Mouse (Mus musculus) bone marrow, adult 2 months (tissue): ENCODE data around the gene Hhatl.

Experiments
- CTCF ChIP-seq: fragments of 200-500 bp; IDR thresholded peaks from 2 replicates; pipeline ENCODE4 v1.5.1; 2011; ENCODE audit warnings: low read length, control low read depth; ENCODE audit not compliant: control insufficient read depth, insufficient read depth
- POLR2A ChIP-seq: fragments of 200-500 bp; IDR thresholded peaks from 2 replicates; pipeline ENCODE4 v1.6.1; 2011; ENCODE audit warnings: low read depth, mild to moderate bottlenecking, control low read depth, low read length, borderline replicate concordance; ENCODE audit not compliant: control insufficient read depth

GRCm38 (mm10) chr9:121785261-121785660 is 7.0 kb downstream of the Hhatl start:
- TF ChIP-seq CTCF (no peak), POLR2A (no peak)
